Mouse (Mus musculus) adrenal gland, adult 18-20 months (tissue): Measurements from ENCODE around the gene Wdr82. TPM values are rescaled to one million over a fixed set of nuclear protein-coding genes. Genes with fewer than 3 reads are reported as not detected.
A peak's percentile ranks its signal among the peaks of the same experiment; 100 is the strongest.
"Not testable (repeated sequence)": the region's sequence is repeated elsewhere in the genome, so short reads cannot be mapped to it uniquely, and the experiment has no call there.

Source experiments
- DNase-seq, 2 experiments: peaks; one replicate each; pipeline ENCODE4 v3.0.0; 2021 to 2022; ENCODE audit warnings: low spot score in 2 of 2
- total RNA-seq, 2 experiments: library from RNA; stranded (reverse); gene quantifications; 1 replicate in 1 of 2; 2 replicates in 1 of 2; pipeline ENCODE4 v1.2.3; 2021

Wdr82 gene
- total RNA-seq, 2 experiments from 2014 or later: 73.7 to 81.6 TPM

DNA sequence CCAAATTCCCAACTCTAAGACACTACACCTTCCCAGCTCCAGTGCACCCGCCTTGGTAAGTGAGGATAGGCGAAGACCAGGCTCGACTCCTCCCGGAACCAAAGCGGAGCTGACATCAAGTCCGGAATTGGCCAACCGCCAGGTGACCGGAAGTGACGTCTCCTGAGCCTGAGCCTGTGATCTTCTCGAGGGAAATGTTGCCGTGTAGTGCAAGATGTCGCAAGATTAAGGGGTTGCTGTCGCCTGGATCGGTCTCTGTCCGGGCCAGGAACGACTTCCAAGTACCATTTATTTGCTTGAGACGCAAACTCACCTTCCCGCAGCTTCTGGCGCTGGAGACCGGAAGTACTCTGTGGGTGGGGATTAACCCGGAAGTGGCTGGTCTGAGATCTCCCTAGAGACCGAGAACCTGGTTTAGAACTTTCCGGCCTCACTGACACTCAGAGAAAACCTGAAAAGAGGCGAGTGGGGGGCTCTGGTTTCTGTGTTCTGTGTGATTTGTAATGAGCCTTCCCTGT lies 10.9 kb upstream of the Wdr82 start:
- DNase-seq: peak; percentile 96 to 97

GRCm38 (mm10) chr9:106160426-106160825 lies 10.3 kb upstream of the Wdr82 start:
- DNase-seq: no peak

- no peak for DNase-seq
Measured at GRCm38 (mm10) chr9:106166709-106167108, 4.0 kb upstream of the Wdr82 start.

- DNase-seq: no peak
Measured at GRCm38 (mm10) chr9:106167241-106167640, 3.5 kb upstream of the Wdr82 start.

- no peak for DNase-seq
Measured at GRCm38 (mm10) chr9:106167703-106168102, 3.0 kb upstream of the Wdr82 start.

DNA sequence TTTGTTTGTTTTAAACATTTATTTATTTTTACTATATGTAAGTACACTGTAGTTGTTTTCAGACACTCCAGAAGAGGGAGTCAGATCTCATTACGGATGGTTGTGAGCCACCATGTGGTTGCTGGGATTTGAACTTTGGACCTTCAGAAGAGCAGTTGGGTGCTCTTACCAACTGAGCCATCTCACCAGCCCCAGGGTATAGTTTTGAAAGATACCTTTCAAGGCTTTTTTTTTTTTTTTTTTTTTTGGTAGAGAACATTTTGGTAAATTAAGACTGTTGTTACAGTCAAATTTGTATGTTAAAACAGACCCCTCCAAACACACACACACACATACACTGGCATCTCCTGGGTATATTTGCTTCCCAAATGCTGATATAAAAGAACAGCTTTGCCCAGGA lies 1.7 kb upstream of the Wdr82 start:
- DNase-seq: not testable (repeated sequence)

- DNase-seq: no peak
Measured at GRCm38 (mm10) chr9:106169917-106170316, 811 bp upstream of the Wdr82 start.

DNA sequence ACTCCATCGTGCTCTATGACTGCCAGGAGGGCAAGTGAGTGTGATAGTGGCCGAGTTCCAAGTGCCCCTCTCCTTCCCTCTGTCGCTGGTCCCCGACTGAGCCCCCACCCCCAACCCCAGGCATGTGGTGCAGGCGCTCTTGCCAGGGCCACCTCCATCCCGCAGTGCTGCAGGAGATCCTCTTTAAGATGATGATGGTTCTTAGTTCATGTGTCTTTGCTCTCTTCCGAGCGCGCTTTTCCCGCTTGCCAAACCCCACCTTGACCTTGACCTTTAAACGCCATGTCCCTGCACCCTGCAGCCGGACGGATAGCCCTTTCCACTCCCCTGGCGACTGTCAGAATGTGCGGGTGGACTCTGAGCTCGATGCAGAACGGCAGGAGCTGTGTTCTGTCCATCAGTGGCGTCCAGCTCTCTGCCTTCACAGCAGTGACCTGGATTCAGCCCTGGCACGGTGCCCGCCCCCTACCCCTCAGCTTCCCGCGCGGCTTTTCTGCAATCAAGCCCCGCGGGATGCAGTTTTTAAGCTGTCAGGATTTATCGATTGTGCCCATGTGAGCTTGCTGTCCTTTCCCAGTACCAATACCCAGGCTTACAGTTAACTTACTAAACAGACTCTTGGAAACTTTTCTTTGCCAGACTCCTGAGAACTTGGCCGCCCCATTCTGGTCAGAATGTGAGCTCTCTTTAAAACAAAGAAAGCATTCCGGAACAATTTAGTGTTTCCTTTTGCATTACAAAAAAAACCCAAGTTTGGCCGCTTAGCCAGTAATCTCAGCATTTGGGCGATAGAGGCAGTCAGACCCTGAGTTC lies 824 bp downstream of the Wdr82 start:
- DNase-seq: peak; percentile 78 to 79

DNA sequence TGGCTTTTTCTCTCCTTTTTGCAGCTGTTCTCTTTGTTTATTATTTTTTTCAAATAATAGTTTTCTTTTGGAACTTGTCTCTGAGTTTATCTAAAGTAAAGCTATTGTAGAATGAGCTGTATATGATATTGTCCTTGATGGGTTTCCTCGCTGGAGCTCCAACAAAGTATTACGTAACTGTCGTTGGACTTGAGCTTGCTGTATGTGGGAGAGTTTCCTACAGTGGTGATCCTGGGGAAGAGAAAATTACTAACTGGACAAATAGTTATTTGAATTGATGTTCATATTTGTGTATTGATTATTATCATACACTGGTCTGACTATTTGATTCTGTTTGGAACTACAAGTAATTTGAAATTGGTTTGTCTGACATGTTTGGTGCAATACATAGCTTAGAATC lies 1.8 kb downstream of the Wdr82 start:
- DNase-seq: no peak

- no peak for DNase-seq
Measured at GRCm38 (mm10) chr9:106173363-106173762, 2.6 kb downstream of the Wdr82 start.

GRCm38 (mm10) chr9:106175552-106176200 lies 4.9 kb downstream of the Wdr82 start:
- DNase-seq: no peak

DNA sequence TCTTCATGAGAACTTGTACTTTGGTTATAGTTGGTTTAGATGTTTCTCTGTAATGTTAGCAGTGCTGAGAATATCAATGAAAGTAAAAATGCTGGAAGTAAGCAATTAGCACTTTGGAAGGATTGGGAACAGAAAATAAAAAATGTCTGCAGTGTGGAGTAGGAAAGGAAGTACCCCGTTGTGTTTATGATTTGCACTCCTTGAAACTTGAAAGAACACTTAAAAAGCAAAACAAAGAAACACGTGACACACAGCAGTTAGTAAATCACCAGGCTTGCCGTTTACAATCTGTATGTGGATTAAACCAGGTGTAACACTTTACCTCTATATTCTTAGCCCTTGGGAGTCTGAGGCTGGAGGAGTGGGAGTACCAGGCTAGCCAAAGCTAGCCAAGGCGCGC lies 6.0 kb downstream of the Wdr82 start:
- no peak for DNase-seq

DNA sequence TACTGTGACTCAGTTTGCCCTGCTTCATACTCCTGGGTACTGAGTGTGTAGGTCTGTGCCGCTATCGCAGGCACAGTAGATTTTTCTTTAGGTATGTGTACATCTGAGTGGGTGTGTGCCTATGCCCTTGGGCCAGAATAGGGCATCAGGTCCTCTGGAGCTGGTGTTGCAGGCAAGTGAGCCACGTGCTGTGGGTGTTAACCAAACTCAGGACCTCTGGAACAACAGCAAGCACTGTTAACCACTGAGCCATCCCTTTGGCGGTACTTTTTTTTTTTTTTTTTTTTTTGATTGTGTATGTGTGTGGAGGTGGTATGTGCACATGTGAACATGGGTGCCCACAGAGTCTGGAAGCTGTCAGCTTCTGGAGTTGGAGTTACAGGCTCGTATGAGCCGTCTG lies 7.1 kb downstream of the Wdr82 start:
- DNase-seq: no peak

- DNase-seq: no peak
Measured at GRCm38 (mm10) chr9:106179454-106179853, 8.7 kb downstream of the Wdr82 start.

DNA sequence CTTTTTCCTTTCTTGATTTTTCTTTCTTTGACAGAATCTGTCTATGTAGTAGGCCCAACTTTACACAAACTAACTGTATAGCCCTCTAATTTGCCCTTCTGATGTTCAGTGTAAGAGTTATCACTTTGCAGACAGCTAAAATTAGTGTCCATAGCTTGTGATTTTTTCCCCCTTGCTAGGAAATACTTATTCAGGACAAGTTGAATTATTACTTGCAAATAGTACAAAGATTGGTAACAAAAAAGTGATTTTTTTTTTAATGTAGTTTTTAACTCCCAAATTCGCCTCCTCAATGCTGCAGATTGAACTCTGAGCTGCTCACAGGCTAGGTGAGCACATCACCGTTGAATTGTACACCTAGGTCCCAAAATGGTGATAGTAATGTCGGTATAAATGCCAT lies 9.2 kb downstream of the Wdr82 start:
- no peak for DNase-seq

- DNase-seq: no peak
Measured at GRCm38 (mm10) chr9:106182146-106182545, 11.4 kb downstream of the Wdr82 start.

- no peak for DNase-seq
Measured at GRCm38 (mm10) chr9:106183996-106184395, 13.3 kb downstream of the Wdr82 start.

GRCm38 (mm10) chr9:106191355-106191754 lies 20.6 kb downstream of the Wdr82 start:
- DNase-seq: no peak

DNA sequence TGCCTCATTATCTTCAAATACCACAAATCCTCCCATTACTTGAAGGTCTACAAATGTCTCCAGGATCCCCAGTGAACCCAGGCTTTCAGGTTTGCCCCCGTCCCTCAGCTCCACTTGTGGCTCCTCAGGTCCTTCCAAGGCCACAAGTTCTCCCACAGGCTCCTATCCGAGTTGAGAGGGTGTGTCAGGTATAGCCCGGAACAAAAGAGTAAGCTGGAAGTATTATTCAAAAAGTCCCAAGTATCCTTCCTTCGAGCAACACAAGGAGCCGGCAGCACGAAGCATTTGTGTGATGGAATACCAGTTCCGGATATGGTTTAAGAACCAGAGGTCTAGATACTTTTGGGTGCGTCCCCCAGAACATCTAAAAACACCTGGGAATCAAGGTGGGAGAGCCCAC lies 21.3 kb downstream of the Wdr82 start:
- DNase-seq: no peak

DNA sequence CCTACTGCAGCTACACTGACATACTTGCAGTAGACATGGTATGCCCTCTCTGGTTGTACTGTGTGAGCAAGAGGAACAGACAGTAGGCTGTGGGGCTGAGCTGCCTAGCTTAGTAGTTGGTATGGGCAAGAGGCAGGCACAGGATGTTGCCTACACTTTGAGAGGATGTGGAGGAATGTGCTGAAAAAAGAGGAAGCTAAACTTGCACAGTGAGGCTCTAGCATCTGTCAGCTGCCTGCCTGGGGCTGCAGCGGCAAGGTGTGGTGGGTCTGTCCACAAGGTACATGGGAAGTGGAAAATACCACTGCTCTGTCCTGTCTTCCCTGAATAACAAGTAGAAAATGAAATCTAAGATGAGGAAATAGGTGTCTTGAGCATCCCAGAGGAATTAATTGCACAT lies 22.3 kb downstream of the Wdr82 start:
- no peak for DNase-seq

DNA sequence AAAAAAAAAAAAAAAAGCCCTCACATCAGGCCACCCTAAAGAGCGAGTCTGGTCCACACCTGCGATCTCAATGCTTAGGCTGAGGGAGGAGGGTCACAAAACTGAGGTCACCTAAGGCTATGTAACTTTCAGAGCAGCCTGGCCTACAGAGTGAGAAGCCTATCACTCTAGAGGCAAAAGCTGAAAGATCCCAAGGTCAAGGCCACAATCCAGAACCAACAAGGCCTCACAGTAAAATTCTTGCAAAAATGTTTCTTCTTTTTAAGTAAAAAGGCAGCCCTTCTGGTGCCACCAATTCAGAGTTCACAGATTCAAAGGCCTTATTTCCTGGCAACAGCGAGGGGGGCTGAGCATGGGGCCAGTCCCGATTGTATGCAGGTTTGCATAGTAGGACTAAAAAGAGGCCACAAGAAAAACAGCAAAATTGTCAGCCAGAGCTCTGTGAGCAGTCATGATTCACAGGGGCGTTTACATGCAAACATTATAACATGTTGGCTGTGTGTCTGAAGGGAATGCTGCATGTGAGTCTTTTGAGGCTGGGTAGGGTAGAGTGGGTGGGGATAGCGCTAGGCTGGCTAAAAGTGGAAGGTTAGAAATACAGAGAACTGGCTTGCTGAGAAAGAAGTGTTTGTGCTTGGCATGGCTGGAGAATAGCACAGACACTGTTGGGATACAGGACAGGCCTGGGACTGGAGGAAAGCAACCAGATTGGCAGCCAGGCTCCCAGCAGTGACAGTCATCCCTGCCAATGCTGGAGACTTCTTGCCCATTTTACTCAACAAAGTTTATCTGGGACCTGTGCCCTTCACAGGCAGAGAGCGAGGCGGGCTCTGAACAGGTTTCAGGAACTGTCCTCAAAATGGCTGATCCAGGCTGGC lies 23.4 kb downstream of the Wdr82 start:
- no peak for DNase-seq
